Mouse (Mus musculus) CD4-positive, CD25-positive, alpha-beta regulatory T cell, adult 2 months (primary cell): Measurements from ENCODE around the gene Trpm6.

Experiments used
- DNase-seq: peaks from one replicate; pipeline ENCODE4 v3.0.0-alpha.2; 2012; ENCODE audit warnings: low read depth, low spot score

Gene Trpm6

DNA sequence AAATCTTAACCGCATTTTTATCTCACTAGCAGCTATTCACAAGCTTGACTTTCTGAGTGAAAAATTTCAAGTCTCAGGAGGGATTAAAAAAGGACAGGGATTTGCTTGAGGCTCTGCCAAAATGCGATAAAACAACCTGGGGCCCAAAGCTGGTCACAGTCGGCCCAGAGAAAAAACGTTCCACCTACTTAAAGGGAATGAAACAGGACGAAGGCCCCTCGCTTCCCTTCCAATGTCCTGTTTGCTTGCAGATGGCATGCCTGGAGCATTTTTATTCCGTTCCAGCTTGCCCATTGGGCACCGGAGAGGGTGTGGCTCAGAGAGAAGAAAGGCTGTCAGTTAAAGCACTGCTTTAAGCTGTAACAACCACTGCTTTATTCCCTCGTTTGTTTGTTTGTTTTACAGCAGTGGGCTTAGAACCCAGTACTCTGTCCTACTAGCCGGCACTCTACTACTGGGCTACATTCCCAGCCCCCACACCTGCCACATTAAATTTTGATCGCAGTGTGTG, 139.4 kb downstream of the Trpm6 start:
- no peak for DNase-seq

DNA sequence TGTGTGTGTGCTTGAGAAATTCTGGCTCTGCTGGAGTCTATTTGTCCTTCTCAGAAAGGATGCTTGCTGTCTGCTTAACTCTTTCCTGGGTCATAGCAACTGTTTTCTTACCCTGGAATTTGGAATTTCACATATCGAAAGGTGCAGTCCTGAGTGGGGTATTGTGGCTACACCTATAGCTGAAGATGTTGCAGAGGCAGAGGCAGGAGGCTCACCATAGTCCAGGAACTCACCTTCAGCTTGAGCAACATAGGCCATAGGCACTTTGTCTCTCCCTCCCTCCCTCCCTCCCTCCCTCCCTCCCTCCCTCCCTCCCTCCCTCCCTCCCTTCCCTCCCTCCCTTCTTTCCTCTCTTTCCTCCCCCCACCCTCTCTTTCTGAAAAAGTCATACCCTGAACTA, 139.8 kb downstream of the Trpm6 start:
- no peak for DNase-seq

DNA sequence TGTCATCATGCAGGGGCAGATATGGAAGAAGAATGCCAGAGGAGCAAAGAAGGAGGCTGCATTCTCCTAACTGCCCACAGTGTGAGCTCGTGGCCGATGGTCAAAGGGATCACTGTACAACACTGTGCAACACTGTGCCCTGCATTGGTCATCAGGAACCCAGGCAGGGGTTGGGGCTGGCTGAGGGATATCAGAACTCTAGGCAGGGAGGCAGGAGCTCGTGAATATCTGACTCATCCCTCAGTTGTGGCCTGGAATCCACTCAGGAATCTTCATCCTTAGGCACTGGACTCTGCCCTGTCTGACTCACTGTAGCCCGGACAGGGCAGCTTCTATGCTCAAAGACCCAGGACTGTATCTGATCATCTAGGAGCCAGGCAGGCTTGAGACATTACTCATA, 140.4 kb downstream of the Trpm6 start:
- no peak for DNase-seq

DNA sequence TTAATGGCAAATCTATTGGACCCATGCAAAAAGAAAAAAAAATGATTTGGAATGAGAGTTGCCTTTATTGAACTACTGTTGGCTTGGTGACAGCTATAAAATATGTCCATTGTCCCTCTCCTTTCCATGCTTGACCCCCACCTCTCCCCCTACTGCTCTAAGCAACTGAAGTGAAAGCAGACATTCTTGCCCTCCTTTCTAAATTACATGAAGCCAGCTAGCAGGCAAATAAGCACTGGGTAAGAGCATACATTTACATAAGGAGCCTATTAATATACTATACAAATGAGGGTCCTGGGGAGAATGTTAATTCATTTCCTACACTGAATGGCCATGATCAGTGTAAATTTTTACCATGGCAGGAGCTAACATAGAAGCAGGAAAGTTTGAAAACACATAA, 148.5 kb downstream of the Trpm6 start:
- DNase-seq, result no peak

DNA sequence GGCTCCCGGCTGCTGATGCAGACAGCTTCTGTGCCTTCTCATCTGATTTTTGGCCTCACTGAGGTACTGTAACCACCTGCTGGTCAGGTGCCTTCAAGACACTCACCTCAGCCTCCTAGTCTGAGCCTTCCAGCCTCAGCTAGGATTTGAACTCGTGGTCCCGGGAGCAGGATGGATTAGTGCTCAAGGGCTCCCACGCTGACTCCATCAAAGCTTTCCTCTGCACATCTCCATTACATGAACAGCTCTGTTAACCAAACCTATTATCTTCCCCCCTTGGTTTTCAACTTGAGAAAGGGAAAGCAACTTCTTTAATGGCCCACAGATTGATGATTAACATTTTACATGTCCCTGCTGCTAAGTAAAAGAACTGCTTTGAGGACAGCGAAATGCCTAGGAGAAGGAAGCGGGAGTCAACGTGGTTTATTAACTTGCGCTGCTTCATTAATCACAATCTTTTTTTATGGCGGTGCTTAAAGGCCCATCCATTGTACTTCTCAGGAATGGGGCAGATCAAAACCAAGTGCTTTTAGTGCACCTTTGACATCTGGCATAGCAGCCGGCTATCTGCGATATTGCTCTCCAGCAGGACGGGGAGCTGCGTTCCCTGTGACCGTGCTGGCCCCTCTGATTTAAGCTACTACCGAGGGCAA, 152.4 kb downstream of the Trpm6 start:
- no peak for DNase-seq

DNA sequence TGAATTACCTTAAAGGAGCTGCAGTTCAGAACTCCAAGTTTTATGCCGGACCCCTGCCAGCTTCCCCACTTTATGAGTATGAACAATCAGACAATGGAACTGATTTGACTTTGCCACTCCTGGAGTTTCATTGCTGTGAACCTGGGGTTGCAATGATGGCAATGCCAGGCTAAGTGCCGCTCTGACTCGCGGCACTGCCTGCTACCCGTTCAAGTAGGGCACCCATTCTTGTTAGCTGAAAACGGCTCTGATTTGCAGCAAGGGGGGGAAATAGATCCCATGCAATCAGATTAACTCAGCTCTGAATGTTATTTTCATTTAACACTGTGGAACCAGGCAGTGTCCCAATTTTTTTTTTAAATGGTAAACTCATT, 152.9 kb downstream of the Trpm6 start:
- DNase-seq, result no peak

DNA sequence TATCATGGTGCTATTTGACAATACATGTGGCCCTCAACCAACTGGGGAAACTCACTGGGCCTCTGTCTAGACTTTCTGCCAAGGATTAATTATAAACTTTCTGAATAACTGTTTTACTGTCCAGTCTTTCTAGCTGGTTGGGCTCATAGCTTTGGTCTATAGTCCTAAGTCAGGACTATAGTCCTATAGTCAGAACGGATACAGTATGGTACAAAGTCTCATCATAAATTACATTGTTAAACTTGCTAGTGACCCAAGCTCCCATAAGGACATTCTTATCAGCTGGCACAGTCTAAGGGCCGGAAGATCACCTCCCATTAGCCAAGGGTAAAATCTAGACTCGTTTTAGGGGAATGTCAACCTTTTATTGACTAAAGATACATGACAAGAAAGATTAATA, 155.7 kb downstream of the Trpm6 start:
- DNase-seq, result no peak

DNA sequence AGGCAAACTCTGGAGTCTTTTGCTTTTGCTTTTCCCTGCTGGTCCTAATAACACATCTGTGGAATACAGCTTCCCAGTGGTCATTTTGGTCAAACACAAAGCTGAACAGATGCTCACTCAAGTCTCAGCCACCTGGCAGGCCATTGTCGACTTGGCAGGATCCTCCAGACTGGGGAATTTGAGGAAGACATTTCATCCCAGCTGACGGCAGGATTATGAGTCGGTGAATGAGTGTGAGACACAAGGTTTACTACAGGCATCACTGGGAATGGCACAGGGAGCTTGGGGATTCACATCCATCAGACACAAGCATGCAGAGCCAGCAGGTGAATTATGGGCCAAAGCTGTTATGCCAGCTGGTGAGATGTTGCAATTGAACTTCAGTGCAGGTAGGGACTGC, 159.9 kb downstream of the Trpm6 start:
- DNase-seq, result no peak

DNA sequence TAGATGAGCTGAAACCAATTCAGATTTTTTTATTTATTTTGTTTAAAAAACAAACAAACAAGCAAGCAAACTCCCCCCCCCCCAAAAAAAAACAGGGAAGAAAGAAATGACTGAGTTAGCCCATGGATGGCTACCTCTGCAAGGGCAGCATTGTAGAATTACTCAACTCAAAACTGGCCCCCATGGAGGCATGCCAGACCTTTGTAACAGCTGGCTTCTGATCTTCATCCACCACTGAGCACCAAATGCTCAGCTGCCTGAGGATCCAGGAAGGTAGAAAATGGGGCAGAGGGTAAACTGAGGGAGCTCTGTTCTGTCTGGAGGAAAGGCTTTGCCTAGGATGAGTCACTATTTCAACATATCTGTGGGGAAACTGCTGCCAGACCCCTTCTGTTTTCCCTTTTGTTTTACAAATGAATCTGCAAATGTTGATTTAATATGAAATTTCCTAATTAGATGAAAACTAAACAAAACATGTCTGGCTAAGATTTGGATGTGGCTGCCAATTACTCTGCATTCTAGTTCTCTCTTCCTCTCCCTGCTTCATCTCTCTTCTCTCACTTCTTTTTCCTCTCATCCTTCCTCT, 162.1 kb downstream of the Trpm6 start:
- DNase-seq, result no peak

DNA sequence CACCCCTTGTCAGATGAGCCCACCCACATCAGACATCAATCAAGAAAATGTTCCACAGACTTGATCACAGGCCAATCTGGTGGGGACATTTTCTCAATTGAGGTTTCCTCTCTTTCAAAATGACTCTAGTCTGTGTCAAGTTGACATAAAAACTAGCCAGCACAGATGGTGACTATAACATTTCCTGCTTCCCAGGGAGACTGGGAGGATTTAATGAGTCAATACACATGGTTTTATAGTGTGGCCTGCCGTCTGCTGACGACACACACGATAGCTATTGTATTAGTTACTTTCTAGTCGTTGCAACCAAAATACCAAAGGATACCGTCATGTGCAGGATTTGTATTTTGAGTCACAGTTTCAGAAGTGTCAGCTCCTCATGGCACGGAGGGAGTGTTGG, 191.6 kb downstream of the Trpm6 start:
- DNase-seq, result no peak
